11 mouse cellular contexts compared by ENCODE assay signal in genomic region chr2:158144750-158145527, GRCm38 (mm10). TPM values are rescaled to one million over a fixed set of nuclear protein-coding genes. Genes with fewer than 3 reads are reported as not detected.
DNase-seq lines count a peak whose midpoint lies in the region; ATAC-seq lines count a peak whose summit lies in the region.
"Had no signal": no experiment of that assay in that cellular context is flagged by ENCODE, and none has a peak within 500 bp of the region (broad histone marks: within the 10 kb centered on the region; RNA-seq: fewer than 3 reads in every experiment).

No protein-coding gene starts in this region.

- 62% methylated on average over 6 of the region's 6 CpGs for WGBS in lung, embryonic 15.5 days
- WGBS in intestine, embryonic 14.5 days = 78% methylated on average over 6 of the region's 6 CpGs
- WGBS in macrophage (ENCODE audit: missing documents) = 87% methylated on average over 6 of the region's 6 CpGs
- WGBS in hindbrain, embryonic 12.5 days = 88% methylated on average over 6 of the region's 6 CpGs

- DNase-seq in heart, adult 11 months = peak; percentile 90
- DNase-seq in heart, postnatal 4 days = no peak
- DNase-seq in lung, adult 18-20 months = no peak
- no peak for DNase-seq in intestine, embryonic 14.5 days (ENCODE audit: low spot score)
- DNase-seq in adrenal gland, postnatal 10 days = no peak
- DNase-seq: right cerebral cortex, postnatal 14 days; thymus, postnatal 14 days had no signal

- peaks cover 11% of the 10 kb centered on the region; the same call in 1 of the 2 replicates for H3K79me2 ChIP-seq in macrophage (ENCODE audit: inconsistent target)

- peaks cover 58% of the 10 kb centered on the region for H3K4me1 ChIP-seq in lung, embryonic 15.5 days
- peaks cover 29% of the 10 kb centered on the region for H3K4me1 ChIP-seq in intestine, embryonic 14.5 days (replicated peaks; ENCODE audit: control insufficient read depth, insufficient read depth, low read length)
- peaks cover 19% of the 10 kb centered on the region for H3K4me1 ChIP-seq in hindbrain, embryonic 12.5 days

- H3K9me3 ChIP-seq in lung, embryonic 15.5 days = no peaks in the 10 kb centered on the region
- no peaks in the 10 kb centered on the region for H3K9me3 ChIP-seq in intestine, embryonic 14.5 days (ENCODE audit: control insufficient read depth, low read length)
- H3K9me3 ChIP-seq in hindbrain, embryonic 12.5 days (replicated peaks) = no peaks in the 10 kb centered on the region
- H3K9me3 ChIP-seq: limb, embryonic 12.5 days had no signal

- H3K36me3 ChIP-seq in lung, embryonic 15.5 days = no peaks in the 10 kb centered on the region
- H3K36me3 ChIP-seq in intestine, embryonic 14.5 days (ENCODE audit: control insufficient read depth, insufficient read depth, low read length) = 0 out of 2 replicates have a peak, but pooled peaks cover 3% of the 10 kb centered on the region
- peaks cover 31% of the 10 kb centered on the region; the same call in 1 of the 2 replicates for H3K36me3 ChIP-seq in macrophage (ENCODE audit: inconsistent target)
- no peaks in the 10 kb centered on the region for H3K36me3 ChIP-seq in hindbrain, embryonic 12.5 days
- H3K36me3 ChIP-seq: limb, embryonic 12.5 days had no signal

- no peaks in the 10 kb centered on the region for H3K27me3 ChIP-seq in lung, embryonic 15.5 days
- no peaks in the 10 kb centered on the region for H3K27me3 ChIP-seq in intestine, embryonic 14.5 days (replicated peaks; ENCODE audit: control insufficient read depth, insufficient read depth, low read length)
- H3K27me3 ChIP-seq in hindbrain, embryonic 12.5 days = peaks cover 22% of the 10 kb centered on the region

- peak overlapping the region; percentile 67; the same call in 1 of the 2 replicates for H3K9ac ChIP-seq in lung, embryonic 15.5 days
- peak overlapping the region; percentile 43; the same call in 1 of the 2 replicates for H3K9ac ChIP-seq in intestine, embryonic 14.5 days (ENCODE audit: low read length)
- H3K9ac ChIP-seq in hindbrain, embryonic 12.5 days = no peak overlapping the region
- H3K9ac ChIP-seq: limb, embryonic 12.5 days had no signal

- H3K4me3 ChIP-seq in lung, embryonic 15.5 days = peak overlapping the region; percentile 56
- H3K4me3 ChIP-seq in intestine, embryonic 14.5 days (ENCODE audit: low read depth, low read length) = peak overlapping the region; percentile 47
- peak overlapping the region; percentile 39; the same call in 1 of the 2 replicates for H3K4me3 ChIP-seq in macrophage (ENCODE audit: inconsistent target)
- H3K4me3 ChIP-seq in hindbrain, embryonic 12.5 days = no peak overlapping the region

- H3K27ac ChIP-seq in lung, embryonic 15.5 days = peak overlapping the region; percentile 31; the same call in 1 of the 2 replicates
- no peak overlapping the region for H3K27ac ChIP-seq in intestine, embryonic 14.5 days (ENCODE audit: low read depth)
- H3K27ac ChIP-seq in macrophage = no peak overlapping the region; the same call in 1 of the 2 replicates
- no peak overlapping the region for H3K27ac ChIP-seq in hindbrain, embryonic 12.5 days
- H3K27ac ChIP-seq: limb, embryonic 12.5 days had no signal

- no peak for ATAC-seq in lung, embryonic 15.5 days (ENCODE audit: borderline replicate concordance, extremely low read depth, low FRiP score, low TSS enrichment)
- ATAC-seq in intestine, embryonic 14.5 days (replicated peaks; ENCODE audit: low FRiP score, low TSS enrichment, low read depth) = no peak
- ATAC-seq in hindbrain, embryonic 12.5 days (ENCODE audit: low FRiP score) = no peak

- peak overlapping the region; percentile 87 for H3K4me2 ChIP-seq in lung, embryonic 15.5 days
- peak overlapping the region; percentile 63 for H3K4me2 ChIP-seq in intestine, embryonic 14.5 days (ENCODE audit: low read length)
- no peak overlapping the region for H3K4me2 ChIP-seq in hindbrain, embryonic 12.5 days (replicated peaks)

RNA-seq across cellular contexts. Expression of gene Tgm2, which starts 1.3 kb away (rescaled TPM):
- 100 to 1,000 TPM; 254 to 273 TPM for total RNA-seq in heart, postnatal 4 days (2021)
- polyA plus RNA-seq in lung, embryonic 15.5 days (2015; fragmentation: Nextera tagmentation; extraction: Ambion mirVana) = 66.0 and 70.0 TPM in 2 replicates
- 54.4 and 59.7 TPM in 2 replicates for polyA plus RNA-seq in intestine, embryonic 14.5 days (2014; fragmentation: Nextera tagmentation; extraction: Ambion mirVana)
- total RNA-seq in macrophage (2018; cell fraction: chromatin; rRNA removed) = 100 to 1,000 TPM in 16 of 26 experiments, 10 to 100 TPM in 10; 13.2 to 775 (median 263) TPM
- total RNA-seq in macrophage (2018; cell fraction: cytosol; rRNA removed) = 100 to 1,000 TPM in 15 of 26 experiments, 10 to 100 TPM in 11; 40.0 to 448 (median 113) TPM
- total RNA-seq in macrophage (2018; cell fraction: nucleus; rRNA removed) = 100 to 1,000 TPM in 20 of 26 experiments, 10 to 100 TPM in 6; 31.5 to 764 (median 230) TPM
- polyA plus RNA-seq in macrophage (2018) = 98.8 to 168 TPM (median 120 TPM) in 3 replicates
- total RNA-seq in adrenal gland, postnatal 10 days (2021) = 10 to 100 TPM; 77.2 to 80.0 TPM
- 9.9 and 11.1 TPM in 2 replicates for polyA plus RNA-seq in hindbrain, embryonic 12.5 days (2016; fragmentation: Nextera tagmentation; extraction: Ambion mirVana)
